Mouse (Mus musculus) intestine, embryonic 14.5 days (tissue): ENCODE results near the gene Fgfr2. TPM values are rescaled to one million over a fixed set of nuclear protein-coding genes. Genes with fewer than 3 reads are reported as not detected.

Experiments
- ATAC-seq: fragments of 200-750 bp; cut with Nextera tagmentation; replicated peaks from 2 replicates; pipeline ENCODE4 v1.8.0; 2017; ENCODE audit warnings: low read depth, moderate number of reproducible peaks, moderate TSS enrichment, moderate library complexity; ENCODE audit not compliant: low FRiP score, low TSS enrichment
- DNase-seq: peaks from one replicate; pipeline ENCODE4 v3.0.0-alpha.2; 2018; ENCODE audit warnings: low spot score
- H3K27ac ChIP-seq: fragments of 300-500 bp; sonication (generic); 2 replicates; pipeline ENCODE4 v1.5.1; 2014; ENCODE audit warnings: low read depth, mild to moderate bottlenecking, control low read depth
- H3K27me3 ChIP-seq: fragments of 300-500 bp; sonication (generic); replicated peaks from 2 replicates; pipeline ENCODE4 v1.6.1; 2014; ENCODE audit warnings: low read length, control low read depth; ENCODE audit not compliant: control insufficient read depth, insufficient read depth
- H3K36me3 ChIP-seq: fragments of 300-500 bp; sonication (generic); 2 replicates; pipeline ENCODE4 v1.6.1; 2014; ENCODE audit warnings: low read length, control low read depth; ENCODE audit not compliant: control insufficient read depth, insufficient read depth
- H3K4me1 ChIP-seq: fragments of 300-500 bp; sonication (generic); replicated peaks from 2 replicates; pipeline ENCODE4 v1.6.1; 2014; ENCODE audit warnings: low read length, control low read depth, mixed read lengths; ENCODE audit not compliant: control insufficient read depth, insufficient read depth
- H3K4me2 ChIP-seq: fragments of 300-500 bp; sonication (generic); 2 replicates; pipeline ENCODE4 v1.6.1; 2014; ENCODE audit warnings: low read length
- H3K4me3 ChIP-seq: fragments of 300-500 bp; sonication (generic); 2 replicates; pipeline ENCODE4 v1.5.1; 2014; ENCODE audit warnings: low read depth, low read length, control low read depth, mixed read lengths
- H3K9ac ChIP-seq: fragments of 300-500 bp; sonication (generic); 2 replicates; pipeline ENCODE4 v1.6.1; 2014; ENCODE audit warnings: mild to moderate bottlenecking, low read length
- H3K9me3 ChIP-seq: fragments of 300-500 bp; sonication (generic); 2 replicates; pipeline ENCODE4 v1.6.1; 2016; ENCODE audit warnings: low read length, control low read depth; ENCODE audit not compliant: control insufficient read depth
- whole genome bisulfite sequencing: fragments of 180-500 bp; shearing (Covaris S2); extraction: QIAGEN DNeasy Blood & Tissue Kit; methylation state at CpG from one replicate; pipeline ENCODE4 v1.1.7; 2014; 5-methylcytosine and 5-hydroxymethylcytosine counted together
- polyA plus RNA-seq: library from polyadenylated mRNA; unstranded; fragments of >200 nt; fragmentation: Nextera tagmentation; extraction: Ambion mirVana; gene quantifications from 2 replicates; pipeline ENCODE4 v1.2.1, GENCODE M21; 2014

Fgfr2 gene
- polyA plus RNA-seq, 1 experiment from 2014 or later: 105 TPM

DNA sequence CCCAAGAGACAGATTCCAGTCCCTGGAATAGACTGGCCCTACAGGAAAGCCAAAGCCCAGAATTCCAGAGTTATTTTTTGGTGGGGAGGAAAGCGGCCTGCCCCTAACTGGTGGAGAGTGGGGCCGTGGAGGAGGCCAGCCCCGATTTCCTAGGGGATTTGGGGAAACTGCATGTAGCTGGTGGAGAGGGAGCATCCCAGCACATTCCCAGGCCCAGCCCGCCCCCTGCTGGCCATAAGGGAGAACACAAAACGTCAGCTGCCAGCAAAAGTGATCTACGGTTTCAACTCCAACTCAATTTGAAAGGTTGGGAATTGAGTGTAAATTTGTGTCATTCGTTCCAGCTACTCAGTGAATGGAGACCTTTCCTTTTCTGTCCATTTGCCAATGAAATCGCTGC lies 909.7 kb downstream of the Fgfr2 start:
- H3K4me1 ChIP-seq: no peaks in the 10 kb centered on the region
- ATAC-seq (0 out of 2 replicates have a peak, but pooled peaks have one; percentile 43), DNase-seq (peak; percentile 81)
- H3K27me3 ChIP-seq: no peaks in the 10 kb centered on the region
- 9% methylated on average over 8 of the region's 8 CpGs for WGBS
- H3K27ac ChIP-seq: no peak overlapping the region
- no peaks in the 10 kb centered on the region for H3K9me3 ChIP-seq
- H3K4me2 ChIP-seq: no peak overlapping the region
- H3K9ac ChIP-seq: no peak overlapping the region
- no peaks in the 10 kb centered on the region for H3K36me3 ChIP-seq
- H3K4me3 ChIP-seq: no peak overlapping the region

DNA sequence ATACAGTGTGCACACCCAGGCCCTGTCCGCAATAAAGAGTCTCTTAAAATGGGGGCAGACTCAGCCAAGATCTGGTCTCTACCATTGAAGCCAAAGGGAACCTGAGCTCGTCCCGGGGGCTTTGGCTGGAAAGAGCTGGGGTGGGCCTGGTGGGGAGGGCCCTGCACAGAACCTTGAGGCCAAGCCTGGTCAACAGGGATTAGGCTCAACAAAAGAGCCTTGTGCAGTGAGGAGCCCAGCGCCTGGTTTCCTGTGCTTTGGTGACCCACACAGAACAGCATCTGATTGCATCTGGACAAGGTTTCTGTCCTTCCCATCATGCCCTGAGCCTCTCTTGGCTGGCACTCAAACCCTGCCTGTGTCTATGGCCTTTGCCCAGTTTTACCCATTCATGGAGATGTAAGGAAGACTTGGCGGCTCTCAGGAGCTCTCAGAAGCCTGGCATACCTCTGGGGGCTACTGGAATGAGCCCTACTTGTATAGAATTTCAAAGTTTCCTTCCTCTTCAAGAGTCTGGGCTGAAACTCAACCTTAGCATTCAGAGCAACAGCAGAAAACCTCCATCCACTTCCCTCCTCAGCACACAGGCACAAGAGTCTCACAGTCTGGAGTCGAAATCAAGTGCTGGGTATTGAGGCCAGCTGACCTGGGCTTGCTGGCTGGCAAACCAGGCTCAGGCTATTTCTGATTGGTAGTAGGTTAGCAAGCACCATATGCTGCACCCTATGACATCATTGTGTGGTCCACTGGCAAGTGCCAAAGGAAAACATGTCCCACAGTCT lies 911.0 kb downstream of the Fgfr2 start:
- no peak for ATAC-seq
- Histone ChIP-seq H3K9me3 (no peaks in the 10 kb centered on the region), H3K27ac (no peak overlapping the region), H3K27me3 (no peaks in the 10 kb centered on the region), H3K36me3 (no peaks in the 10 kb centered on the region), H3K4me2 (no peak overlapping the region), H3K9ac (no peak overlapping the region), H3K4me3 (no peak overlapping the region), H3K4me1 (no peaks in the 10 kb centered on the region)
- no peak for DNase-seq
- WGBS: 80% methylated on average over 6 of the region's 6 CpGs

DNA sequence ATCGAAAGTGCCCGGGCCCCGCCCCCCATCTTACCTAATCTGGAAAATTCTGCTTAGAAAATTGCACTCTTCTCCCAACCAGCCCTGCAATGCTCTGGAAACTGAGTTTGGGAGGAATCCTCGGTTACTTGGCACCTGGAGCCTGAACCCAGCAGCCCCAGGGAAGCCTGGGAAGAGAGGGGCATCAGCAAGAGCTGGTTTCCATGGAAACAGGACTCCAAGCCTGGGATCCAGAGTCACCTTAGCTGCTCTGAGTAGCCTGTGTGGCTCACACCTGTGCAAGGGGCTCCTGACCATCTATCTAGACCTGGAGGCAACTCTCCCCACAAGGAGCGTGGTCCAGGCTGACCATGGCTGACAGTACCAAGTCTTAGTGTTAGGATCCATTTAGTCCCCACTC lies 912.5 kb downstream of the Fgfr2 start:
- H3K36me3 ChIP-seq: no peaks in the 10 kb centered on the region
- no peak for DNase-seq
- no peaks in the 10 kb centered on the region for H3K9me3 ChIP-seq
- no peak for ATAC-seq
- H3K4me2 ChIP-seq: no peak overlapping the region
- no peak overlapping the region for H3K27ac ChIP-seq
- no peaks in the 10 kb centered on the region for H3K4me1 ChIP-seq
- no peaks in the 10 kb centered on the region for H3K27me3 ChIP-seq
- no peak overlapping the region for H3K9ac ChIP-seq
- H3K4me3 ChIP-seq: no peak overlapping the region
- 87% methylated on average over 5 of the region's 5 CpGs for WGBS

DNA sequence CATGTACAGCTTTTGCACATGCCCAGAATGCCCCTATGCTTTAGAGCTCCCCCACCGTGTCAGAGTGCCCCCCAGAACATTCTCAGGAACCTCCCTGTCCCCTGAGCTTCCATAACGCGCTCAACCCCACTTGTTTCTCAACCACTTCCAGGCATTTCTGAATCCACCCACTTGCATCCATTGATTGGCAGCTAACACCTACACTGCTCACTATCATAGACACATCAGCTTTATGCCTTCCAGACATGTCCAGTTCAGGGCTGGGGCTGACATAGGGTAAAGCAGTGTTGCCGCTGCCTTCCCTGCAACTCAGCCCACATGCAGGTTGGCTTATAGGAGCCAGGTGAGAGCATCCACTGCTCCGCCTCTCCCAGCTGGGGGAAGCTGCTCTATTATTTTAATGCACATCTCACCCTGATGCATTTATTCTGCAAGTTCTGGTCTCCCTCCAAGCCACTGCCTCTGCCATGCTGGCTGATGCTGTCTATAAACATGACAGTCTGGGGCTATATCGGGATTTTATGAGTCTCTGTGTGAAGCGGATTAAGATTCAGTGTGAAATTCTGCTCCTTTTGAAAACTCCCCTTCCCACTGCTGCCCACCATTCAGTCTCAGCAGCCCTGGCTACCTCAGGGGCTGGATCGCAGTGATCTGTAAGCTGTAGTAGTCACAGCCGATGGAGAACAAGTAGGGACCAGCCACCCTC lies 914.1 kb downstream of the Fgfr2 start:
- no peak overlapping the region for H3K4me3 ChIP-seq
- ATAC-seq (no peak), DNase-seq (no peak)
- 79% methylated on average over 9 of the region's 9 CpGs for WGBS
- H3K36me3 ChIP-seq: no peaks in the 10 kb centered on the region
- H3K4me2 ChIP-seq: no peak overlapping the region
- H3K4me1 ChIP-seq: 0 out of 2 replicates have a peak, but pooled peaks cover 2% of the 10 kb centered on the region
- no peaks in the 10 kb centered on the region for H3K9me3 ChIP-seq
- no peak overlapping the region for H3K27ac ChIP-seq
- H3K27me3 ChIP-seq: no peaks in the 10 kb centered on the region
- H3K9ac ChIP-seq: no peak overlapping the region

DNA sequence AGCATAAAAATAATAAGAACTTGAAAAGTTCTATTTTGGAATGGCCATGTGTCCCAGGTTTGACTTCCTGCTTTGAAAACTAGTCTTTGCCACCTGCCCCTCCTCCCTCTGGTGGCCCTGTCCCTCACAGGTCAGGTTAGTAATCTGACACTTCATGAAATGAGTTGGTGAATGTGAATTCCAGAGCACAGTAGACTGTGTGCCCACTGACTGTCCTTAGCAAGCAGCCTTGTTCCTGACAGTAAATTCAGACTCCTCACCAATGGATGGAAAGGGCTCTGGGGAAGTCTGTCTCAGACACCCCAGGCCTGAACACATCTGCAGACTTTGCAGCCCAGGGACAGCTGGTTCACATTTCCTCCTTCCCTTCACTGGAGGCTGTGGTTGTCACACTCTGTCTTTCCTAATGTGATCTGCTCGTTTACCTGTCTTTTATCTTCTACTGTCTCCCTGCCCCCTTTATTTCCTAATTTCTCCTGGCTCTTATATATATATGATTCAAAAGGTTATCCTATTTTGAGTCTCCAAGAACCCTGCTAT lies 919.0 kb downstream of the Fgfr2 start:
- Histone ChIP-seq H3K27ac (no peak overlapping the region), H3K4me1 (0 out of 2 replicates have a peak, but pooled peaks cover 5% of the 10 kb centered on the region), H3K9ac (no peak overlapping the region), H3K4me2 (no peak overlapping the region), H3K36me3 (no peaks in the 10 kb centered on the region), H3K4me3 (no peak overlapping the region), H3K9me3 (no peaks in the 10 kb centered on the region), H3K27me3 (no peaks in the 10 kb centered on the region)
- 19% methylated on average over 1 of the region's 1 CpGs for WGBS
- DNase-seq (no peak), ATAC-seq (no peak)

DNA sequence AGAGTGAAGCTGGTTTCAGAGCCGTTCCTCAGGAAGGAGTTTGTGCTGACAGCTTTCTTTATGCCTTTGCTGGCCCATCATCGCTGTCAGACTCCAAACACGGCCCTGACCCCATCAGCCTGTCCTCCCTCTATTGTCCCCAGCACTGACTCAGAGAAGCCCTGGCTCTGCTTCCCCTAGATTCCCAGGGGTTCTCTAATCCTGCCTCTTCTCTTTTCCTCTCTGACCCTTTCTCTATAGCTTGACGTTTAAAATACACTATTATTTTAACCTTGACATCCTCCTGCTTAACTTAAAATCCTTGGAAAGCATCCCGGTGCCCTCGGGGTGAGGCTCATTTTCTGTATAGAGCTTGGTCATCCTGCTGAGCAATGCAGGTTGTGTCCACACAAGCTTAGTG lies 923.5 kb downstream of the Fgfr2 start:
- no peak for DNase-seq
- Histone ChIP-seq H3K27me3 (no peaks in the 10 kb centered on the region), H3K9ac (no peak overlapping the region), H3K4me3 (no peak overlapping the region), H3K4me2 (no peak overlapping the region), H3K27ac (no peak overlapping the region), H3K36me3 (no peaks in the 10 kb centered on the region), H3K4me1 (0 out of 2 replicates have a peak, but pooled peaks cover 5% of the 10 kb centered on the region), H3K9me3 (no peaks in the 10 kb centered on the region)
- ATAC-seq: no peak
- 46% methylated on average over 6 of the region's 6 CpGs for WGBS

DNA sequence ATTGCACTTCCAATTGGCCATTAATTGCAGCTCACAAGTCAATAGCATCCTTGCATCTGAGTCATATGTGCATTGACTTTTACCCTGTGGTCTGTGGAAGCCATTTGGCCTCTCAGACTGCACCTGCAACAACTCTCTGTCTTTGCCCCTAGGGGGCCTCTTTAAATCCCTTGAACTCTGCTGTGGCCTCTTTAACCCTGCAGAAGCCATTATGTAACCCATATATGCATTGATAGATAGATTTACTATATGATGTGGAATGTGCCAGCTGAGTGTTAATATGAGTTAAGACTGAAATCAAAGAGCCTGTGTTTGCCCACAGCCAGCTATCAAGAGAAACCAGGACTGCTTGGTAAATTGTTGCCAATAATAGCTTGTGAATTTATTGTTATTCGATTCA lies 924.3 kb downstream of the Fgfr2 start:
- H3K9ac ChIP-seq: no peak overlapping the region
- H3K36me3 ChIP-seq: no peaks in the 10 kb centered on the region
- H3K4me2 ChIP-seq: no peak overlapping the region
- WGBS: 80% methylated on average over 1 of the region's 1 CpGs
- DNase-seq: no peak
- 0 out of 2 replicates have a peak, but pooled peaks cover under 1% of the 10 kb centered on the region for H3K4me1 ChIP-seq
- no peaks in the 10 kb centered on the region for H3K27me3 ChIP-seq
- no peak overlapping the region for H3K27ac ChIP-seq
- H3K4me3 ChIP-seq: no peak overlapping the region
- ATAC-seq: no peak
- H3K9me3 ChIP-seq: no peaks in the 10 kb centered on the region

DNA sequence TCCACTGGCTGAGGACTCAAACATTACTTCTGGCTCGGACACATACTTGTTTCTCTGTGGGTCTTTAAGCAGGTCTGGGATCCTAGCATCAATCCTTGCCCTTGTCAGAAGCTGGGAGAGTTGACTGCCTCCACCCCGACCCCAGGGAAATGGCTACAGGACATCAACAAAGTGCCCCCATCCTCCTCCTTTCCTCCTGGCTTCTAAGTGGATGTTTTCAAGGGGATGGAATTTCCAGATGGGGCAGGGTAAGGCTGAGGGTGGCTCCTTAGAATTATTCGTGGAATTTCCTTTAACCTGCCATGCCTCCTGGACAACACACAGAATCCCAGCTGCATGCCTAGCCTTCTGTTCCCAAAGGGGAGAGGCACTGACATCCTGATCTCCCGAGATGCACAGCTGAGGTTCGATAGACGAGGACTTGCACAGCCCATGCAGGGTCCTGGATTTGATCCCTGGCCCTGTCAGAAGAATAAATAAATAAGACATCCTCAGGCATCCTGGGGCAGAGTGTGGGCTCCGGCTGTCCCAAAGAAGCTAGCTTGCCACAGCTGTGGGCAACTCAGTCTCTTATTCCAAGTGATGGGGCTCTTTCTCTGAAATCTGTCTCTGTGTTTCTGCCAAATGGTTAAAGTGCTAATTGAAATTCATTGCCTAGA lies 925.2 kb downstream of the Fgfr2 start:
- Histone ChIP-seq H3K4me3 (no peak overlapping the region), H3K36me3 (no peaks in the 10 kb centered on the region), H3K9ac (no peak overlapping the region), H3K27me3 (no peaks in the 10 kb centered on the region), H3K9me3 (no peaks in the 10 kb centered on the region), H3K27ac (no peak overlapping the region), H3K4me1 (no peaks in the 10 kb centered on the region), H3K4me2 (no peak overlapping the region)
- WGBS: 28% methylated on average over 7 of the region's 7 CpGs
- ATAC-seq (no peak), DNase-seq (no peak)
